ENCODE assay signal across 14 mouse cellular contexts in the genomic region with DNA sequence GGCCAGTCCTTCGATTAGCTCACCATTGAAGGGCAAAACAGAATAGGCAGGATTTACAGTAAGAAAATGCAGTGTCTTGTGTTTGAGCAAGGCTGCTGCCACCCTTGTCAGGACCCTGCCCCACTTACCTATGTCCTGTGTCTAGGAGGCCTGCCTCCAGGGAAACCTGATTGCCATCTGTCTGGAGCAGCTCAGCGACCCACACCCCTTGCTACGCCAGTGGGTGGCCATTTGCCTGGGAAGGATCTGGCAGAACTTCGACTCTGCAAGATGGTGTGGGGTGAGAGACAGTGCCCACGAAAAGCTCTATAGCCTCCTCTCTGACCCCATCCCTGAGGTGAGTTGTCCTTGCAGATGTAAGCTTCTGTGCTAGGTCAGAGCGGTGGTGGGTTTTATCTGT.
"Had no signal": no experiment of that assay in that cellular context is flagged by ENCODE, and none has a peak within 500 bp of the region (broad histone marks: within the 10 kb centered on the region; RNA-seq: fewer than 3 reads in every experiment).

No protein-coding gene starts in this region.

- H3K9me3 ChIP-seq: limb, embryonic 12.5 days; limb, embryonic 15.5 days; midbrain, embryonic 12.5 days had no signal

- ATAC-seq: liver, postnatal 0 days; lung, postnatal 0 days had no signal

- H3K27ac ChIP-seq: kidney, postnatal 0 days; limb, embryonic 12.5 days; limb, embryonic 15.5 days; liver, embryonic 14.5 days; macrophage; midbrain, embryonic 12.5 days had no signal

- H3K4me3 ChIP-seq: limb, embryonic 12.5 days; limb, embryonic 15.5 days; midbrain, embryonic 12.5 days had no signal

- DNase-seq: kidney, adult 2 months; kidney, postnatal 25 days; left cerebral cortex, postnatal 4 days; liver, postnatal 0 days; lung, embryonic 14.5 days; thymus, postnatal 4 days had no signal

- H3K4me1 ChIP-seq: limb, embryonic 12.5 days; limb, embryonic 15.5 days; midbrain, embryonic 12.5 days had no signal

- H3K9ac ChIP-seq: limb, embryonic 12.5 days; limb, embryonic 15.5 days; liver, embryonic 14.5 days; liver, postnatal 0 days; lung, embryonic 14.5 days; midbrain, embryonic 12.5 days had no signal

- H3K27me3 ChIP-seq: limb, embryonic 12.5 days; limb, embryonic 15.5 days; midbrain, embryonic 12.5 days had no signal

- H3K4me2 ChIP-seq: limb, embryonic 12.5 days; limb, embryonic 15.5 days; liver, embryonic 11.5 days; lung, embryonic 14.5 days; midbrain, embryonic 12.5 days had no signal
